Mouse (Mus musculus) inflammation-experienced regulatory T-cells, adult 6 months (primary cell): ENCODE results near the gene Robo3. TPM values are rescaled to one million over a fixed set of nuclear protein-coding genes. Genes with fewer than 3 reads are reported as not detected.

ENCODE experiments used
- ATAC-seq: one replicate; pipeline ENCODE4 v1.8.0; 2017
- polyA plus RNA-seq, 3 experiments: library from polyadenylated mRNA; unstranded; fragments of 100-300 nt; shearing (Covaris generic); gene quantifications; one replicate each; pipeline ENCODE4 v1.2.1; 2017

Robo3 gene
- polyA plus RNA-seq, 3 experiments from 2014 or later, result not detected

DNA sequence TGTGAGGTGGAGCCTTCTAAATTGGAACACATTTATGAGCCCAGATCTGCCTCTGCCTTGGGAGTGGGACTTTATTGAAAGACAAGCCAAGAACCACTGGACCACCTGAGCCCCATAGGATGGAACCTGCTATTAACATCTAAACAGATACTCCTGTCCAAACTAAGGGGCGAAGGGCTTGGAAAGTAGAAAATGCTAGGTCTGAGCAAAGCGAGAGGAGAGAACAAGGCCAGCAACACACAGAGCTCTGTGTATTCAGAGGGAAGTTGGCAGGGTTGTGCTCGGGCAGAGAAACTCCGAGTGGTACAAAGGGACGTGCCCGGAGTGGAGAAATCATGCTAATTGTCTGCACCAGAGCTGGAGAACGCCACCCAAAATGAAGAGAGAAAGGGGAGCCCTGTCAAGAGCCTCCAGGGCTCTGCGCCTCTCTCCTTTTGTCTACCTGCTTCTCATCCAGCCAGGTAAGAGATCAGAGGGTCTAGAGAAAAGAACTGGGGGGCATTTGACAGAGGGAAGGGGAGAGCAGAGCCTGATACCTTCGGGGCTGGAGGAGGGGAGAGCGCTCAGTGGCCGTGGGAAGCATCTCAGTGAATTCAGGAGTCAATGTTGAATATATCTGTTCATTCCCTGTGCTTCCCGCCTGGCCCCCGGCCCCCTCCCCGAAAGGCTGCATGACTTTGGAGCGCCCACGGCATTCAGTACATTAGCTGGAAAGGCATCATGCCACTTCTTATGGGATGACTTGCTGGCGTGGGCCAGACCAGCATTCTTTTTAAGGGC is 65.6 kb downstream of the Robo3 start, which contains the start of gene Hepacam:
Gene Hepacam (plus strand): TSS at position 51 of the 780 bp plus-strand sequence.
- ATAC-seq, result no peak

DNA sequence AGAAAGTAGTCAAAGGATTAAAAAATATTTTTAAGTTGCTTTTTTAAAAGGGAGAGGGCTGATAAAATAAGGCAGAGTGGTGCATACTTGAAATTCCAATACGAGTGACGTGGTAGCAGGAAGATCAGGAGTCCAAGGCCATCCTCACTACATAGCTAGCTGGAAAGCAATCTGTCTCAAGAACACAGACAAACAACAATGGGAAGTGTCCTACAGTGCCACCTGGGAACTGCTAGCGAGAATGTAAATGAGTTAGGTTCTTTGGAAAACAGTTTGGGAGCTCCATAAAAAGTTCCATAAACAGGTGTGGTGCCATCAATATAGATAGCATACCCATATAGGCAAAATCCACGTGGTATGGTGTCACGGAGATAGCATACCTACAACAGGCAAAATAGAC is 67.3 kb downstream of the Robo3 start:
- ATAC-seq, result no peak

Other genes with a start within 250 kb of the Robo3 start
- gene Tmem218, start 225.0 kb downstream of the Robo3 start, polyA plus RNA-seq, result 1 to 10 TPM; 2.4 to 5.2 (median 4.1) TPM
- 1 to 10 TPM; 2.5 to 3.6 (median 2.6) TPM for gene Slc37a2, start 177.5 kb downstream of the Robo3 start, polyA plus RNA-seq
- 1 to 10 TPM; 7.0 to 9.2 (median 8.5) TPM for gene Ccdc15, start 84.8 kb downstream of the Robo3 start, polyA plus RNA-seq
- gene Hepacam, start 65.9 kb downstream of the Robo3 start, polyA plus RNA-seq, result not detected
- not detected for gene Robo4, start 31.3 kb downstream of the Robo3 start, polyA plus RNA-seq
- 10 to 100 TPM in 2 of 3 experiments, 1 to 10 TPM in 1; 5.3 to 16.0 (median 11.6) TPM for gene Msantd2, start 56.1 kb upstream of the Robo3 start, polyA plus RNA-seq
- under 1 TPM in 1 of 3 experiments, not detected in 2; 0.69 TPM for gene Esam, start 94.8 kb upstream of the Robo3 start, polyA plus RNA-seq
- under 1 TPM in 1 of 3 experiments, not detected in 2; 0.54 TPM for gene Vsig2, start 106.0 kb upstream of the Robo3 start, polyA plus RNA-seq
- gene Nrgn, start 119.7 kb upstream of the Robo3 start, polyA plus RNA-seq, result 10 to 100 TPM in 1 of 3 experiments, under 1 TPM in 1, not detected in 1; 0.58 to 21.3 TPM
- gene Siae, start 122.5 kb upstream of the Robo3 start, polyA plus RNA-seq, result 10 to 100 TPM; 11.7 to 19.8 (median 13.9) TPM
- gene Spa17, start 180.5 kb upstream of the Robo3 start, polyA plus RNA-seq, result 1 to 10 TPM in 2 of 3 experiments, not detected in 1; 1.2 to 1.4 TPM
- 100 to 1,000 TPM; 190 to 216 (median 204) TPM for gene Tbrg1, start 224.1 kb upstream of the Robo3 start, polyA plus RNA-seq
- not detected for gene Panx3, start 236.0 kb upstream of the Robo3 start, polyA plus RNA-seq